Mouse (Mus musculus): ENCODE measurements around the gene Adat2.

Gene Adat2

GRCm38 (mm10) chr10:13552646-13553497, at the start of gene Adat2, which contains the start of gene Pex3:
TSS of gene Adat2 (plus strand) at chr10:13552894.
TSS of gene Pex3 (minus strand) at chr10:13553142.
- in situ Hi-C loops (cut with MboI, MseI), result loop anchor here (5.0 to 25.0 kb wide), 3 partner anchors 534 to 834 kb away; no protein-coding TSS in a partner anchor

GRCm38 (mm10) chr10:13521857-13522256, 30.8 kb upstream of the Adat2 start:
- in situ Hi-C loops (cut with MboI, MseI), result no loop called here

GRCm38 (mm10) chr10:13528155-13528554, 24.5 kb upstream of the Adat2 start:
- in situ Hi-C loops (cut with MboI, MseI), result no loop called here

- in situ Hi-C loops (cut with MboI, MseI), result no loop called here
These were observed 17.9 kb upstream of the Adat2 start for GRCm38 (mm10) chr10:13534751-13535150.

GRCm38 (mm10) chr10:13536706-13537105, 16.0 kb upstream of the Adat2 start:
- in situ Hi-C loops (cut with MboI, MseI), result no loop called here

- in situ Hi-C loops (cut with MboI, MseI), result no loop called here
These were observed 12.8 kb upstream of the Adat2 start for GRCm38 (mm10) chr10:13539769-13540333.

- in situ Hi-C loops (cut with MboI, MseI), result no loop called here
These were observed 11.0 kb upstream of the Adat2 start for GRCm38 (mm10) chr10:13541721-13542120.

- in situ Hi-C loops (cut with MboI, MseI), result loop anchor here (5.0 to 25.0 kb wide), 3 partner anchors 534 to 834 kb away; no protein-coding TSS in a partner anchor
These were observed 848 bp downstream of the Adat2 start for GRCm38 (mm10) chr10:13553498-13553985.

GRCm38 (mm10) chr10:13554316-13554715, 1.6 kb downstream of the Adat2 start:
- in situ Hi-C loops (cut with MboI, MseI), result loop anchor here (5.0 to 25.0 kb wide), 3 partner anchors 533 to 833 kb away; no protein-coding TSS in a partner anchor

- in situ Hi-C loops (cut with MboI, MseI), result loop anchor here (10.0 to 25.0 kb wide), 4 partner anchors 395 to 765 kb away; no protein-coding TSS in a partner anchor
These were observed 7.5 kb downstream of the Adat2 start for GRCm38 (mm10) chr10:13560014-13560674.

- in situ Hi-C loops (cut with MboI, MseI), result loop anchor here (10.0 to 25.0 kb wide), 4 partner anchors 390 to 760 kb away; no protein-coding TSS in a partner anchor
These were observed 11.8 kb downstream of the Adat2 start for GRCm38 (mm10) chr10:13564364-13565079.

- in situ Hi-C loops (cut with MboI, MseI), result loop anchor here (10.0 to 25.0 kb wide), 4 partner anchors 390 to 760 kb away; no protein-coding TSS in a partner anchor
These were observed 12.4 kb downstream of the Adat2 start for GRCm38 (mm10) chr10:13565080-13565448.

- in situ Hi-C loops (cut with MboI, MseI), result loop anchor here (10.0 to 25.0 kb wide), 4 partner anchors 388 to 758 kb away; no protein-coding TSS in a partner anchor
These were observed 13.7 kb downstream of the Adat2 start for GRCm38 (mm10) chr10:13566393-13566792.

GRCm38 (mm10) chr10:13569818-13570217, 17.1 kb downstream of the Adat2 start:
- in situ Hi-C loops (cut with MboI, MseI), result loop anchor here (10.0 to 25.0 kb wide), 4 partner anchors 385 to 755 kb away; no protein-coding TSS in a partner anchor

GRCm38 (mm10) chr10:13570697-13571538, 18.2 kb downstream of the Adat2 start:
- in situ Hi-C loops (cut with MboI, MseI), result loop anchor here (25.0 kb wide), 2 partner anchors 516 to 641 kb away; no protein-coding TSS in a partner anchor

- in situ Hi-C loops (cut with MboI, MseI), result loop anchor here (25.0 kb wide), 2 partner anchors 515 to 640 kb away; no protein-coding TSS in a partner anchor
These were observed 19.3 kb downstream of the Adat2 start for GRCm38 (mm10) chr10:13572003-13572402.

GRCm38 (mm10) chr10:13572410-13572809, 19.7 kb downstream of the Adat2 start:
- in situ Hi-C loops (cut with MboI, MseI), result loop anchor here (25.0 kb wide), 2 partner anchors 515 to 640 kb away; no protein-coding TSS in a partner anchor

GRCm38 (mm10) chr10:13577123-13577522, 24.4 kb downstream of the Adat2 start:
- in situ Hi-C loops (cut with MboI, MseI), result no loop called here

- in situ Hi-C loops (cut with MboI, MseI), result no loop called here
These were observed 35.2 kb downstream of the Adat2 start for GRCm38 (mm10) chr10:13587914-13588313.

- in situ Hi-C loops (cut with MboI, MseI), result no loop called here
These were observed 39.5 kb downstream of the Adat2 start for GRCm38 (mm10) chr10:13592196-13592595.

Data from regulatory T cell (primary cell).